Mouse (Mus musculus): ENCODE data around the gene Ccer2. TPM values are rescaled to one million over a fixed set of nuclear protein-coding genes. Genes with fewer than 3 reads are reported as not detected.
A peak's percentile ranks its signal among the peaks of the same experiment; 100 is the strongest.

Ccer2 gene
- polyA plus RNA-seq, 1 experiment from 2014 or later, result 0.58 TPM

GRCm38 (mm10) chr7:28794496-28794895 is 38.5 kb downstream of the Ccer2 start:
- 0 out of 2 replicates have a peak, but pooled peaks cover 8% of the 10 kb centered on the region for H3K27me3 ChIP-seq
- no peak overlapping the region for H3K4me3 ChIP-seq (replicated peaks)
- 83% methylated on average over 2 of the region's 3 CpGs for WGBS
- ATAC-seq, result no peak
- no peak overlapping the region for H3K27ac ChIP-seq
- H3K9ac ChIP-seq (replicated peaks), result no peak overlapping the region
- no peak overlapping the region for H3K4me2 ChIP-seq (replicated peaks)
- H3K36me3 ChIP-seq, result no peaks in the 10 kb centered on the region
- H3K9me3 ChIP-seq, result no peaks in the 10 kb centered on the region
- peaks cover 7% of the 10 kb centered on the region for H3K4me1 ChIP-seq (replicated peaks)

GRCm38 (mm10) chr7:28795832-28796231 is 39.9 kb downstream of the Ccer2 start:
- Histone ChIP-seq H3K9ac (replicated peaks) (no peak overlapping the region), H3K4me3 (replicated peaks) (no peak overlapping the region; the same call in 1 of the 2 replicates), H3K27ac (no peak overlapping the region), H3K27me3 (0 out of 2 replicates have a peak, but pooled peaks cover 8% of the 10 kb centered on the region), H3K36me3 (no peaks in the 10 kb centered on the region), H3K4me2 (replicated peaks) (peak overlapping the region; percentile 15; the same call in 1 of the 2 replicates), H3K4me1 (replicated peaks) (peaks cover 7% of the 10 kb centered on the region), H3K9me3 (no peaks in the 10 kb centered on the region)
- no peak for ATAC-seq
- 86% methylated on average over 15 of the region's 15 CpGs for WGBS

- no peak overlapping the region for H3K27ac ChIP-seq
- H3K4me1 ChIP-seq (replicated peaks), result peaks cover 7% of the 10 kb centered on the region
- peak overlapping the region; percentile 14 for H3K4me3 ChIP-seq (replicated peaks)
- H3K9ac ChIP-seq (replicated peaks), result 0 out of 2 replicates have a peak overlapping the region, but pooled peaks have one; percentile 36
- WGBS, result 14% methylated on average over 32 of the region's 32 CpGs
- H3K9me3 ChIP-seq, result no peaks in the 10 kb centered on the region
- peak overlapping the region; percentile 48 for H3K4me2 ChIP-seq (replicated peaks)
- H3K27me3 ChIP-seq, result 0 out of 2 replicates have a peak, but pooled peaks cover 8% of the 10 kb centered on the region
- H3K36me3 ChIP-seq, result no peaks in the 10 kb centered on the region
- peak; percentile 80 for ATAC-seq
These were observed 40.6 kb downstream of the Ccer2 start for GRCm38 (mm10) chr7:28796562-28796975.

- no peaks in the 10 kb centered on the region for H3K9me3 ChIP-seq
- H3K4me2 ChIP-seq (replicated peaks), result no peak overlapping the region
- H3K27ac ChIP-seq, result no peak overlapping the region
- no peaks in the 10 kb centered on the region for H3K36me3 ChIP-seq
- H3K4me3 ChIP-seq (replicated peaks), result no peak overlapping the region
- H3K4me1 ChIP-seq (replicated peaks), result peaks cover 18% of the 10 kb centered on the region
- 95% methylated on average over 9 of the region's 9 CpGs for WGBS
- ATAC-seq, result no peak
- H3K9ac ChIP-seq (replicated peaks), result no peak overlapping the region
- 0 out of 2 replicates have a peak, but pooled peaks cover 8% of the 10 kb centered on the region for H3K27me3 ChIP-seq
These were observed 44.0 kb downstream of the Ccer2 start for GRCm38 (mm10) chr7:28799994-28800393.

- H3K36me3 ChIP-seq, result no peaks in the 10 kb centered on the region
- H3K27ac ChIP-seq, result no peak overlapping the region
- ATAC-seq, result no peak
- H3K4me2 ChIP-seq (replicated peaks), result no peak overlapping the region
- H3K4me3 ChIP-seq (replicated peaks), result no peak overlapping the region
- peaks cover 17% of the 10 kb centered on the region for H3K4me1 ChIP-seq (replicated peaks)
- WGBS, result 85% methylated on average over 3 of the region's 3 CpGs
- no peak overlapping the region for H3K9ac ChIP-seq (replicated peaks)
- H3K27me3 ChIP-seq, result no peaks in the 10 kb centered on the region
- no peaks in the 10 kb centered on the region for H3K9me3 ChIP-seq
These were observed 45.5 kb downstream of the Ccer2 start for GRCm38 (mm10) chr7:28801451-28801850.

GRCm38 (mm10) chr7:28801901-28802670 is 46.1 kb downstream of the Ccer2 start:
- WGBS, result 30% methylated on average over 10 of the region's 10 CpGs
- H3K4me3 ChIP-seq (replicated peaks), result no peak overlapping the region
- no peaks in the 10 kb centered on the region for H3K9me3 ChIP-seq
- no peak overlapping the region; the same call in 1 of the 2 replicates for H3K27ac ChIP-seq
- H3K9ac ChIP-seq (replicated peaks), result no peak overlapping the region
- ATAC-seq, result no peak
- no peak overlapping the region for H3K4me2 ChIP-seq (replicated peaks)
- no peaks in the 10 kb centered on the region for H3K27me3 ChIP-seq
- peaks cover 11% of the 10 kb centered on the region for H3K4me1 ChIP-seq (replicated peaks)
- no peaks in the 10 kb centered on the region for H3K36me3 ChIP-seq

- peaks cover 17% of the 10 kb centered on the region for H3K4me1 ChIP-seq (replicated peaks)
- no peak overlapping the region for H3K4me3 ChIP-seq (replicated peaks)
- H3K9me3 ChIP-seq, result no peaks in the 10 kb centered on the region
- WGBS, result 9% methylated on average over 10 of the region's 10 CpGs
- no peak overlapping the region; the same call in 1 of the 2 replicates for H3K27ac ChIP-seq
- no peak overlapping the region for H3K4me2 ChIP-seq (replicated peaks)
- no peaks in the 10 kb centered on the region for H3K27me3 ChIP-seq
- no peak for ATAC-seq
- H3K9ac ChIP-seq (replicated peaks), result no peak overlapping the region
- no peaks in the 10 kb centered on the region for H3K36me3 ChIP-seq
These were observed 47.0 kb downstream of the Ccer2 start for GRCm38 (mm10) chr7:28802846-28803588.

GRCm38 (mm10) chr7:28803756-28804155 is 47.8 kb downstream of the Ccer2 start:
- H3K4me1 ChIP-seq (replicated peaks), result peaks cover 20% of the 10 kb centered on the region
- no peak overlapping the region for H3K27ac ChIP-seq
- no peaks in the 10 kb centered on the region for H3K27me3 ChIP-seq
- no peak overlapping the region for H3K9ac ChIP-seq (replicated peaks)
- H3K4me3 ChIP-seq (replicated peaks), result no peak overlapping the region
- 76% methylated on average over 4 of the region's 4 CpGs for WGBS
- H3K4me2 ChIP-seq (replicated peaks), result no peak overlapping the region
- no peak for ATAC-seq
- no peaks in the 10 kb centered on the region for H3K36me3 ChIP-seq
- no peaks in the 10 kb centered on the region for H3K9me3 ChIP-seq

GRCm38 (mm10) chr7:28806869-28807268 is 50.9 kb downstream of the Ccer2 start:
- 78% methylated on average over 4 of the region's 4 CpGs for WGBS
- Histone ChIP-seq H3K4me2 (replicated peaks) (no peak overlapping the region), H3K9me3 (no peaks in the 10 kb centered on the region), H3K27ac (no peak overlapping the region), H3K4me1 (replicated peaks) (peaks cover 26% of the 10 kb centered on the region), H3K36me3 (no peaks in the 10 kb centered on the region), H3K27me3 (no peaks in the 10 kb centered on the region), H3K9ac (replicated peaks) (no peak overlapping the region), H3K4me3 (replicated peaks) (no peak overlapping the region)
- no peak for ATAC-seq

- H3K4me1 ChIP-seq (replicated peaks), result peaks cover 30% of the 10 kb centered on the region
- H3K27ac ChIP-seq, result peak overlapping the region; percentile 99
- H3K27me3 ChIP-seq, result no peaks in the 10 kb centered on the region
- peak overlapping the region; percentile 87 for H3K9ac ChIP-seq (replicated peaks)
- H3K4me3 ChIP-seq (replicated peaks), result peak overlapping the region; percentile 81
- ATAC-seq, result no peak
- H3K36me3 ChIP-seq, result 0 out of 2 replicates have a peak, but pooled peaks cover 5% of the 10 kb centered on the region
- 25% methylated on average over 6 of the region's 8 CpGs for WGBS
- H3K9me3 ChIP-seq, result no peaks in the 10 kb centered on the region
- peak overlapping the region; percentile 95 for H3K4me2 ChIP-seq (replicated peaks)
These were observed 51.8 kb downstream of the Ccer2 start for GRCm38 (mm10) chr7:28807641-28808220.

GRCm38 (mm10) chr7:28808221-28808941 is 52.4 kb downstream of the Ccer2 start, which contains the start of gene Hnrnpl:
Gene Hnrnpl, plus strand, starts transcription at chr7:28808541.
- 2% methylated on average over 33 of the region's 35 CpGs for WGBS
- ATAC-seq, result no peak; the same call in 1 of the 2 replicates

More at GRCm38 (mm10) chr7:28808221-28808941, 52.4 kb downstream of the Ccer2 start, which contains the start of gene Hnrnpl:
- Histone ChIP-seq H3K4me3 (replicated peaks) (peak within 1 kb of the TSS; percentile 81), H3K4me2 (replicated peaks) (peak within 1 kb of the TSS; percentile 95), H3K9me3 (no peaks in the 10 kb centered on the region), H3K36me3 (peaks cover 12% of the 10 kb centered on the region), H3K4me1 (replicated peaks) (peaks cover 30% of the 10 kb centered on the region), H3K9ac (replicated peaks) (peak within 1 kb of the TSS; percentile 87), H3K27me3 (no peaks in the 10 kb centered on the region), H3K27ac (peak within 1 kb of the TSS; percentile 99)

Data from midbrain, embryonic 13.5 days (tissue).